Mouse (Mus musculus) frontal cortex, postnatal 10 days (tissue): ENCODE measurements around the gene Tbx5.

Experiments
- DNase-seq, 2 experiments: peaks; one replicate each; pipeline ENCODE4 v3.0.0; 2022; ENCODE audit warnings: low spot score in 2 of 2, mixed read lengths in 1 of 2

Gene Tbx5

DNA sequence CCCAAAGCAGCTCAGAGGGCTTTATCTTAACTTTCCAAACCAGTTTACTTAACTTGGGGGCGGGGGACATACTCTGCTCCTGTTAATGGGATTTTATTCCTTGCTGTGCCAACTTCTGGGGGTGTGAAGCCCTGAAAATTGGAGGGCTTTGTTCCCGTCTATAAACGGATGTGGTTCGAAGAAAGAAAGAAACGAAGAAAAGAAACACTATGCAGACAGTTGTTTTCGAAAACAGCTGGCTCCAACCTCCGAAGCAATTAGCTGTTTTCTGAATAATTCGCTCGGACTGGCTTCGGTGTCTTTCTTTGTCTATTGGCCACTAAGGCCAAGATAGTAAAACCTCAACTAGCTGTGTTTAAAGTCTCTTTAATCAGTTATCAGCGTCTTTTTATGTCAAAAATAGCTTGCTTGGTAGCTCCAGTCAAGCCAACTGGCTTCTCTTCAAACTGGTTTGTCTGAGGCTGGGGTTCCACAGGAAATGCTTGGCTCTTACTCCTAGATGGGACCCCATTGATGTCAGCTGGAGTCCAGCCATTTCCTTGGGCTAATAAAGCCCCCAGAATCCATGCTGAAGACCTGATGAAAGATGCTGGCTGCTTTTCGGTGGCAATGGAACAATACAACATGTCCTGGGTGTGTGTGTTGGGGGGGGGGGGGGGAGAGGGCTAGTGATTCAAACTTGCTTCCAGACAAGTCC, 21.3 kb upstream of the Tbx5 start:
- no peak for DNase-seq

DNA sequence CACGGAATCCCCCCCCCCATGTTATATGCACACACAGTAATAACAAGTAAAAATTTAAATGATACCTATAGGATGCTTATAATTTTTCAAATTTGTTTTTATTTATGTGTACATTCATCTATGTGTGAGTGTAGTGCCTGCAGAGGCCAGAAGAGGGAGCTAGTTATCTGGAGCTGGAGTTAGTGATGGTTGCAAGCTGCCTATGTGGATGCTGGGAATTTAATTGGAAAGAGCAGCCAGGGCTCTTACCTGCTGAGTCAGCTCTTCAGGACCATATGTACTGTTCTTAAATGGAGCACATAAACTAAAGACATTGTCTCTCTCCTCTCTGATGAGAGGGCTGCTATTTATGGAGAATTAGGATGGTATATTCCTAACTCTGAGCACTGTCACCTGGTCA, 17.2 kb upstream of the Tbx5 start:
- no peak for DNase-seq

DNA sequence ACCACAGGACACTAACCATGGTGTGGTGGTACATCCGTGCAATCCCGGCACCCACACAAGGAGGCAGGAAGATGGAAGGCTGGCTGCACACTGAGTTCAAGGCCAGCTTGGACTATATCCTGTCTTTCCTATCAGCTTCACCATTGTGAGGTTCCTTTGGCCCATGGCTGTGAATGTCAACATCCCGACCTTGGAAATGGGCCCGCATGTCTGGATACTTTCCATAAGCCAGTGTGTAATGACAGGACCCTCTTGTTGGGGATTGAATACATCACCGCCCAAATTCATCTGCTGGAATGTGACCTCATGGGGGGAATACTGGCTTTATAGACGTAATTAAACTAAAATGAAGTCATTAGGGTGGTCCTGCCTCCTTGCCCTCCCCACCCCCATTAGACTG, 12.0 kb upstream of the Tbx5 start:
- DNase-seq: no peak

GRCm38 (mm10) chr5:119821506-119821905, 11.0 kb upstream of the Tbx5 start:
- DNase-seq: no peak

- DNase-seq: no peak
Observed at GRCm38 (mm10) chr5:119827341-119827740, 5.1 kb upstream of the Tbx5 start.

DNA sequence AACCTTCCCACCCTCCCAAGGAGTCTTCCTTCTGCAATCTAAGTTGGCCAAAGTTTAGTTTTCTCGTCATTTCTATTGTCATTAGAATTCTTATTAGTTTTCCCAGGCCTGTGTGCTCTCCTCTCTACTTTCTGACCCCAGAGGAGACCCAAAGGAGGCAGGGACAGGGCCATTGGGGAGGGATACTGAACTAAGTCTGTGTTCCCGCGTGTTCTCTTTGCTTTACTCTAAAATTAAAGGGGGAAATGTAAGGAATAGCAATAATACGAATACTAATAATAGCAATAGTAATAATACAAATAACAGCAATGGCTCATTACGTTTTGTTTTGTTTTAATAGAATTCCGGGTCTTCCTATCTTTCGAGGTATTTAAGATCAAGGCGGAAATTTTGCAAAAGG, 1.9 kb upstream of the Tbx5 start:
- DNase-seq: no peak

DNA sequence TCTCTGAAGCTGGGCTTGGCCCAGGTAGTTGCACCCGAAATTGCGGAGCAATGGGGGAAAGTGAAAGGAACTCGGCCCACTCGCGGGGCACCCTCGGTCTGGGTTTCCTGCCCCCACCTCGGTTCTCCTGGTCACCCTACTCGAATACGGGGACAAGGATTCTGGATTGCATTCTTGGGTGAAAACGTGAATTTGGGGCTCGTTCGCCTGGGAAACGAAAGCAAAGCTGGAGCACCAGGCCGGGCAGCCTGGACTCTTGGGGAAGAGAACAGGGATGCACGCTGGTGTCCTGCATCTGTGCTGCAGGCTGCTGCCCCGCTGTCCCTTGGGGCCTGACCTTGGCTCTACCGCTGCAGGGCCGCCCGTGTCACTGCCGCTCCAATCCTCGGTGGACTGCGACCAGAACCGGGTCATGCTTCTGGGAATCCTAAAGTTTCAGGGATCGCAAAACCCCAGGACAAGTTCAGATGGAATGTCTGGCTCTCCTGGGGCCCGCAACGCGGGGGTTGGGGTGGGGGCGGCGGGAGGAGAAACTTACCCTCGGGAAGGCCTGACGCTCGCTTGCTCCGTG, 1.2 kb upstream of the Tbx5 start:
- DNase-seq: no peak

- DNase-seq: no peak
Observed at GRCm38 (mm10) chr5:119831791-119832478, 533 bp upstream of the Tbx5 start.

DNA sequence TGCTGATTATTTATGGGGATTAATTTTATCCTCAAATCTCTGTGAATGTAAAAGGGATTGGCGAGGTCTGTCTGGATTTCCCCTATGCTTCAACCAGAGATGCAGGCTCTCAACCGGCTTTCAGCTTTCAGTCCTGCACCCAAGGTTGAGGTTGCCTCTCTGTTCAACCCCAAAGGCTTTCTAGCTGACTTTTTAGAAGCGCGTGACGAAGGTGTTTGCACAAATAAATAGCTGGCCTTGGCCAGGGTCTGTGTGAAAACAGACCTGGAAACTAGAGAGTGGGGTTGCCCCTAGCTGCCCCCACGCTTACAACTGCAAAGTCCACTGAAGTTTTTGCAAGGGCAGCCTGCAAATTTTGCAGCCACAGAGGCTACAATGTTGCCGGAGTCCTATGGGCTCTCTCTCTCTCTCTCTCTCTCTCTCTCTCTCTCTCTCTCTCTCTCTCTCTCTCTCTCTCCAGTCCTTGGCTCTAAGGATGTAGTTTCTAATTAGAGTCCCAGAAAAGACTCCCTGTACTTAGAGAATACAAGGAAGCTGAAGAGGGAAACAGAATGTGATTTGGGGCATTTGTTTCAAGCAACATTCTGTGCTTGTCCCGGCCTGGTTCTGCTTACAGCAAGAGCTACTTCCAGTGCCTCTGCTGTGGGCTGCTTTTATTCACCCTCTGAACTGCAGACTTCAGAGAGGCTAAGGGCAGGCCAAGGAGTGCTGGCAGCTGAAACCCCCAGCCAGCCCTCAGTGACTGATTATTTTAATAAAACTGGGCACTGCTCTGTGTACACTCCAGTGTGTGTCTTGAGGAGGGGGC, 959 bp downstream of the Tbx5 start:
- DNase-seq: no peak

- no peak for DNase-seq
Observed at GRCm38 (mm10) chr5:119834031-119834403, 1.5 kb downstream of the Tbx5 start.

DNA sequence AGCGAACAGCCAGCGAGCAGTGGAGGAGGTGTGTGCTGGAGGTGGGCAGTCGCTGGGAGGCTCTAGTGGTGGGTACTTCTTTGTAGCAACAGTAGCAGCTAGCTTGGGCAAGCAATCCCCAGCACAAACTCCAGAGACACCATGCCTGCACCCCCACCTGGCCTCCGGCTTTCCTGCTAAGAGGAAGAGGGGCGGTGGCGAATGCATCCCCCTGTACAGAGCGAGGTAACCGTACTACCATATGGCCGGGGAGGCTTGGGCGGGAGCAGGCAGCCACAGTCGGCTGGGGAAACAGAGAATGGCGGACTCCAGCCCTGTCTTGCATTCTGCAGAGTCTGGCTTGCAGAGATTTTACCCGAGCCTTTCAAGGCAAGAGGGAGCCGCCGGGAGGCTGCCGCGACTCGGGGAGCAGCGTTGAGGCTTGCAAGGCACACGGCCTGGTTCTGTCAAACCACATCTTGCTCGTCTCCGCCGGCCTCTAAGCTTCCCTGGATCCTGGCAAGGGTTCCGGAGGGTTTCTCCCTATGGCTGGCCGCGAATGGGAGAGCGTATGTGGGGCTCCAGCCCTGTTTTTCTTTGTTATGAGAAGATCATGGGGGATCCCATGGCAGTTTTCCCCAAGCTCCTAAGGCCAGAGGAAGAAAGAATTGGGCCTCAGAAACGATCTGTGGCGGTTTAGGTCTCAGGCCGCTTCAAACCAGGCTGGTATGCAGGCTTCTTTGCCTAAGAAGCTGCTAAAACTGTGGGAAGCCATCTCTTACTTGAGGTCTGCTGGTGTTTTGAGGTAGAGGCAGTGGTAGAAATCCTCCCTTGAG, 2.8 kb downstream of the Tbx5 start:
- no peak for DNase-seq

GRCm38 (mm10) chr5:119835868-119836209, 3.4 kb downstream of the Tbx5 start:
- DNase-seq: no peak

GRCm38 (mm10) chr5:119836618-119837305, 4.3 kb downstream of the Tbx5 start:
- DNase-seq: no peak

- no peak for DNase-seq
Observed at GRCm38 (mm10) chr5:119837306-119837675, 4.8 kb downstream of the Tbx5 start.

DNA sequence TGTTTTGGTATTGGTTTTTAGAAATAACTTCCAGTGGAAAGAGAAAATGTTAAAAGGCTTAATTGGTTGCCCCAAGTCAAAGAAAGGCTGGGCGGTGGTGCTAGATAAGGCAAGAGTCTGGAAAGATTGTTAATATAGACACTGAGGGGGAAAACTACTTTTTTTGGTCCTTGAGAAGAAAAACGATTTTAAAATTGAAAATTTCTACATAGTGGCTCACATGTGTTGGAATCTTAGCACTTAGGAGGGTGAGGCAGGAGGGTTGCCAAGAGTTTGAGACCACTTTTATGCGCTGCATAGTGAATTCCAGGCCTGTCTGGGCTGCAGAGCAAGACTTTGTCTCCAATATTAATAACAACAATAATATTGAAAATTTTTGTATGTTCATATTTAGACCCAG, 5.4 kb downstream of the Tbx5 start:
- no peak for DNase-seq

GRCm38 (mm10) chr5:119838441-119838840, 6.0 kb downstream of the Tbx5 start:
- DNase-seq: no peak

DNA sequence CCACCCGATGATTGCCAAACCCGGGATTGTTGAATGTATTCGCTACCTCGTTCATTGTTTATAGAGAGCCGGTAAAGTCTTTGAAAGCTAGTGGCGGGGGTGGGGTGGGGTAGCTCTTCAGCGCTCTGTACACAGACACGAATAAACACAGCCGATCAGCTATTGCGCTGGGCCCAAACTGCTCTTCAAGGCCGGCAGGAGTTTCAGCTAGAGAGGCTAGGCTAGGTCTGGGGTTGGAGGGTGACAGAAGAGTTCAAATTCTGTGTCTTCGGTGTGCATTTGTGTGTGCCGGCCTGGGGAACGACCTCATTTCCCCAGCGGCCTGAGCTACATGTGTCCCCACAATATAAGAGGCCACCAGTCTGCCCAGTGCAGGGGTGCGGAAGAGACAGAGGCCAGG, 6.7 kb downstream of the Tbx5 start:
- no peak for DNase-seq

DNA sequence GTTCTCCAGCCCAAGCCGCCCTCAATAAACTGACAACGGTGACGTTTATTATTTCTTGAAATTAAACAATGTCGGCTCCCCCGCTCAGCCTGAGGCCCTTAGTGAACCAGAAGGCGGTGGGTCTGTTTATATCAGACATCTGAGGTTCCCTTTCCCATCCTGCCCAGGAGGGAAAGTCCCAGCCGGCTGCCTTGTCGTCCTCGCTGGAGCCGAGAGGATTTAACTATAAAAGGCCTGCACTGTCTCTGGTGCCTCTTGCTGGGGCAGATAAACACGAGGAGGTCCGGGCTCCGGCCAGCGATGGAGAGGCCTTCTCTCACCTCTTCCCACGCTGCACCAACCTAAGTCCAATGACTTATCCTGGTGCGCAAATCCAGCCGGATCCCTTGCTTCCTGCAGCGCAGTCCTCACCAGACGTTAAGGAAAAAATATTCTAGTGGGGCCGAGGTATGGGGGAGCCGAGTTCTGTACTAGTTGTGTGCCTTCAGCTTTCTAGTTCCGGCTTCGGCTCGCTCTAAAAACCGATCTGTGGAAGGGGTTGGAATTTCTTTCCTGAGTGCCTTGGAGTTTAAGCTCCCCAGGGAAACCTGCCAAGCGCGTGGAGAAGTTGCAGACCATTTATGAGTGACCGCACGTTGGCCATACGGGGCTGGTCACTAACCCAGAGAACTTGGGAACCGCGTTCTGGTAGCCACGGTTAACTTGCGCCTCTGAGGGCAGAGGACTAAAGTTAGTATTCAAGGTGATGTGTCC, 7.3 kb downstream of the Tbx5 start:
- no peak for DNase-seq

DNA sequence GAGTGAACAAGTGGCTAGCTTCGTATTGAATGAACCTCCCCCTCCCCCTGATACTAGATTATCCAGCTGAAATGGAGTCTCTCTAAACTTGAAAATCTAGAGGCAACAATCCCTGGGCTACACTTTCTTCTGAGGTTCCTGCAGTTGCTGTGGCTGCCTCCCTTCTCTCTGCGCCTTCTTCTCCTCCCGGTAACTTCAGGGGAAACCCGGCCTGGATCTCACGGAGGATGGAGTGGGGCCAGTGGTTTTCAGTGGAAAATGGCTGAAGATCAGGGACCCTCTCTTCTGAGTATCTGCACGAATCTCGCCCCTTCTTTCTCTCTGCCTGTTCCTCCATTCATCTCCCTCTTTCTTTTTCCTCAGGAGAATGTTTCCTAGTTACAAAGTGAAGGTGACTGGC, 7.9 kb downstream of the Tbx5 start:
- DNase-seq: no peak

GRCm38 (mm10) chr5:119841634-119842420, 9.4 kb downstream of the Tbx5 start:
- DNase-seq: no peak
